Mouse (Mus musculus): ENCODE measurements around the gene Apaf1.

Gene Apaf1

DNA sequence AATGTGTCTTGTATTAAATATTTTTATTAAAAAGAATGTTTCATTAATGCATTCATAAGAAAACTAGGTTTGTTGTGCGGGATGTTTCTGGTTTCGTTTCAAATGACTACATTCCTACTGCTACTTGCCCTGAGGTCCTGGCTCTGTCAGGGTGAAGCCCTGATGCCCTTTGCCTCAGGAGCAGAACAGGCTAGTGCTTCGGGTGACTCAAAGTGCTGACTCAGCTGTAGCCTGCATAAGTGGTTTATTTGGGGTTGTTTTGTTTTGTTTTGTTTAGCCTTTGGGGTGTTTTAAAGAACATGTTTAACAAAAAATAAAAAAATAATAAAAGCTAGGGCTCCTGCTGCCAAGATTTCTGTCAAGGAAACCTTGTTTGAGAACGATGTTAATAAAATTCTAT, 112.0 kb downstream of the Apaf1 start:
- DNase-seq: no peak

DNA sequence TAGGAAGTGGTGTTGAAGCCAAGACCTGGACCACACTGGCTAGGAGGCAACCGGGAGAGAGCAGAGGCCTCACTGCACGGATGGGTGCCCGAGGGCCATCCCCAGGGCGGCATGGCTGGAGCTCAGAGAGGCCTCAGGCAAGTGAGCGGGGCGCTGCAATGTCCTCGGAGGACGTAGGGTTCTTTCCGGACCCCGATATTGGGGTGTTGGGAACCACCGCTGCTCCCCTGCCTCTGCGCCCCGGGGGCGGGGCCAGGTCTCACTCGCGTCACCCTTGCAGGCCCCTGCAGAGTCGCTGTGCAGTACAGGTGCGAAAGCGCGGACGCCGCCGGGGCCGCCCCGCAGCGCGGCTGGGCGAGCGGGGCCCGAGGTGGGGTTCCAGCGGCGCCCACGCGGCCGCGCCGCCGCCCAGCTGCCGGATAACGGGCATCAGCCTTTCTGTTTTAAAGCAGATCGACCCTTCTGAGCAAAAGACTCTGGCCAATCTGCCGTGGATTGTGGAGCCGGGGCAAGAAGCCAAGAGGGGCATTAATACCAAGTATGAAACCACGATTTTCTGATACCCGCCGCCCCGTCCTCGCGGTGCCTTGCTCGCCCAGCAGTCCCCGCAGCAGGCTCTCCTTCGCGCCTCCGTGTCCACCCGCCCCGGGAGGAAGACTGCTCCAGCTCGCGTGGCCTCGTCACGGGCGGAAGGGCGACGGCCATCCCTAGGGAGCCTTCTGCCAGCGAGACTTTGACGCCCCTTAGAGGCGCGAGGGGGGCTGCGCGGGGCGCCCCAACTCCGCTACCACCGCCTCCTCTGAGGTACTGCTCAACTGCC, 113.0 kb downstream of the Apaf1 start:
- no peak for DNase-seq

DNA sequence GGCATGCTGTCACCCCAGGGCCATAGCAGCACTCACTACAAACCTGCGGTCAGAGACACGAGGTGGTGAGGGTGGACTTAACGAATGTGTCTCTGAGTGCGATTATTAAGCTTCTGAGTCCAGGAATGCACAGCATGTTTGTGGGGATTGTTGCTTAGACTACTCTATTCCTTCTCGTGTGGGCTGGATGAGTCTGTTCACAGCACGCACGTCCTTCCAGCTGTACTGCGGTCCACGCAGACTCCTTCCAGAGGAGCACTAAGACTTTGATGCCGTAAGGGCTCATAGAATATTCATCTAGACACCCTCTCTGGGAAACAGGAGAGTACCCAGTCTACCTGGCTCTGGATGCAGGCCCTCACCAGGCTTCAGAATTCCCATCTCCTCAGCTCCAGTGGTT, 114.3 kb downstream of the Apaf1 start:
- no peak for DNase-seq

DNA sequence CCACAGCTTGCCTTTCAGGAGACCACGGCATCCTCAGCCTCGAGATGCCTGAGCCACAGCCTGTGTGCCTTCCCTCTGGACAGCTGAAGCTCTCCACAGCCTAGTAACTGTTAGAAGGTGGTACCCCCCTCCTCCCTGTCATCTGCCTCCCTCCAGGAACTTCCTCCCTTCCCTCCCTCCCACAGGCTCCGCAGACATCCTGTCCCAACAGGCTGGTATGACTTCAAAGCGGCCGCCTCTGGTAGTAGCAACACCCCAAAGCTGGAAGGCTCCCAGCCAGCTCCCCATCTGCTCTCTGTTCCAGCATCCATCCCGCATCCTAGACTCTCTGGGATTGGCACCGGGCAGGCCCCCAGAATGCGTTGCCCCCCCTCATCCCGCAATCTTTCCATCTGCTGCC, 115.7 kb downstream of the Apaf1 start:
- DNase-seq: peak; percentile 81

DNA sequence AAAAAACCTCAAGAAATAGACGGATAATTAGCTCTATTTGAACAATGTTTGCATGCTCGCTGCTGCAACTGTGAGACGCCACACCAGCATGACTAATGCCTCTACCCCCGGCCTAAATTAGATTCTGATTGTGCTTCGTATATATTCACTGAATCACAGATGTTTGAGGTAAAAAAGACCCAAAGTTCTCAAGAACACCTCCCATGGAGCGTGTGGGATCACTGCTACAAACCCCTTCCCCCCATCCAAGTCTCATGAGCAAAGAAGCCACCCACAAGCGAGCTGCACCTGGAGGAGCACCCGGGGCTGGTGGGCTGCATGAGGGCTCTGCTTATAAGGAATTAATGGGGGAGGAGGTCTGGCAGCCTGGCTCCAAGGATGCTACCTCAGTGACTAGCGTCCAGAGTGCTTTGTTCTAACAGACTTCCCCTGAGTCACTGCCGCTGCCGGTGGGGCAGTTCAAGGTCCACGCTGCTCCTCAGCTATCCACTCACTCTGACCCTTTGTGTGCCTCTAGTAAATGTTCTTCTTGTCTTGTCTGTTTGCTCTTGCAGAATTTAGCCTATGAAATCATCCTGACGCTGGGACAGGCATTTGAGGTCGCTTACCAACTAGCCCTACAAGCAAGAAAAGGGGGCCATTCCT, 116.8 kb downstream of the Apaf1 start:
- DNase-seq: no peak

DNA sequence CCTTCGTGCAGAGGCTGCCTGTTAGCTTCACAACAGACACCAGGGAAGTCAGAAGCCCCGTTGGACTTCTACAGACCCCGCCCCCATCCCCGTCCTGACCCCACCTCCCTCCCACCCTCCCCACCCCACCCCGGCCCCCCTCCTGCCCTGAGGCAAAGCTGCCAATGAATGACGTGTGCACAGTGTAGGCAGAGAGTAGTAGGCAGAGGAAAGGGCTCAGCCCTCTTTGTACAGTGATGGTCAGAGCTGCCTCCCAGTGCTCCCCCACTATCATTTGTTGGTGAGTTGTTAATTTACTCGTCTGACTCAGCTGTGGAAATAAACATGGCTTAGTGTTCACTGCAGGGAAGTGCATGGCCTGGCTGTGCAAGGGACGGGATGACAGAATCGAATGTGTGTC, 118.1 kb downstream of the Apaf1 start:
- no peak for DNase-seq

DNA sequence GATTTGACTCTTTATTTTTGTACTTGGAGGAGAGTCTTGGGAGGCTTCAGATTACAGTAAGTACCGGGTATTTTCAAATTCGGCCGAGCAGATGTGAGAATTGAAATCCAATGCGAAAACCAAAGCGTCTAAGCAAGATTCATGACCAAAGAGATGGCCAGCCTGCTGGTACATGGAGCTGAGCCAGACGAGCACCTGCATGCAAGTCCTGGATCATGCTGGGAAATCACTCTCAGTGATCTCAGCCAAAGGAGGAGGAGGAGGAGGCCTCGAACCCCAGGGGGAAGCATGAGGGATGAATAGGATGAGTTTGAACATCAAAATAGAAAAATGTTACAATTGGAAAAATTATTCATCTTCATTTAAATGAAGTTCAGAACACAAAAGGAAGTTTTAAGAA, 122.2 kb downstream of the Apaf1 start:
- DNase-seq: no peak

DNA sequence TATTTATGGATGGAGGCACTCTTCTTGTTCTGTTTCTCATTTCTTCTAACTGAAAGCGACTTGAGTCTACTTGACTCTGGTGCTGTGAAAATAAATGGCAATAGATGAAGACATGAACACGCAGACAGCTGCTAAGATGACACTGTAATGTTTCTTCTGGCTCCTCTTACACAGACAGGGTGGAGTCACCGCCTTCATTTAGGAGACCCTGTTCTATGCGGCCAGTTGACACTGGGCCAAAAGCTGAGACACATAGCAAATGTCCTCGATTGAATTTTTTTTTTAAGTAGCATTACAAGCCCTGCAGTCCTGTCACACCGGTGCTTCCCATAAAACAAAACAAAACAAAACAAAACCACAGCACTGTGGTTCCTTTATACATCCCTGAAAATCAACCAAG, 128.7 kb downstream of the Apaf1 start:
- no peak for DNase-seq

DNA sequence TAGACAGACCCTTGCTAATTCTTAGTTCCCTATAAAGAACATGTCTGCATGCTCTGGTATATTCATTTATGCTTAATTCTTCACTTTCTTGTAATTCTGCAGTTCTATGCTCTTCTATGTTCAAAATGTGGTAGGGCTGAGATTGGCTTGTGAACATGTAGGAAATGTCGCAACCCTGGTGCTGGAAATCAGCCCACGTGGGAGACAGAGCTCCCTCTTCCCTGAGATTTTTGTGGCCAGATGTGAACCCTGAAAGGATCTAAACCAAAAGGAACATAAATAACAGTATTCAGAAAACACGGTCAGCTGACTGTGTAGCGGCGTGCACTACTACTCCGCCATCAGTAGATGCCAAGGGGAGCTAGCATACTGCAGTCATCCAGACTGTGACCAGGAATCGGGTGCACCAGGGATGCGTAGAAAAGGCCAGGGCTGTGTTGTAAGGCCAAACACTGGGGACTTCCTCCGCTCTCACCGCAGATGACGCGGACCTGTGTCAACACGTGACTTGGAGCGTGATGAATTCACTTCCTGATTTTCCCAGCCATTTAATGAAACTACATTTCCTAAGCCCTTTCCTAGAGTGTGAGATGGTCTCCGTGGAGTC, 129.4 kb downstream of the Apaf1 start:
- no peak for DNase-seq

DNA sequence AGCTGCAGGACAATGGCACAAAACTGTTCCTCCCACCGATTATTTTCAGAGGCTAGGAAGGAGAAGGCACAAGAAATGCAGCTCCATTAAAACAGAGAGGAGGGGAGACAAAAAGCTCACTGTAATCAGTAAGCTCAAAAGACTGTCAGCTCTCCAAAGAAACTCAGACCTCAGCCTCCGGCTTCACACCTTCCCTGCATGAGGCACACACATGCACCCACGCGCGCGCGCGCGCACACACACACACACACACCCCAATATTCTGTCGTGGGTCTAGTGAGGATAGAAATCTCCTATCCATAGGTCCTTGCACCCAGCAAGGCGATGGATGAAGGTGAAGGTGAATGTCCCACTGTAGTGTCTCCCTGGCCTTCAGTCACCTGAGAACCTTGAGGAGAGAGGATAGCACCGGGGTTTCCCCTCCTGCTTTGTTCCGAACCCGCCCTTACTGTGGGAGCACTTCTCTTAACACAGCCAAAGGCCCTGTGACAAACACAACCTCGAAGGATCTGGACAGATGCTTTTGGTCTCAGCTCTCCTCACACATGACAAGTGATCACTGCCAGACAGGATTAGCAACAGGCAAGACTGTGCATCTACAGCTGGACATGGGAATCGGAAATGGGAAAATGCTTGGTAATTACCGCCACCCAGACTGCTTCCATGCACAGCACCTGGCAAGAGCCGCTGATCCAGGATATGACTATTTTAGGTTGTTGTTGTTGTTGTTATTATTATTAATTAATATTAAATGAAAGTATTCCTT, 134.8 kb downstream of the Apaf1 start:
- no peak for DNase-seq

DNA sequence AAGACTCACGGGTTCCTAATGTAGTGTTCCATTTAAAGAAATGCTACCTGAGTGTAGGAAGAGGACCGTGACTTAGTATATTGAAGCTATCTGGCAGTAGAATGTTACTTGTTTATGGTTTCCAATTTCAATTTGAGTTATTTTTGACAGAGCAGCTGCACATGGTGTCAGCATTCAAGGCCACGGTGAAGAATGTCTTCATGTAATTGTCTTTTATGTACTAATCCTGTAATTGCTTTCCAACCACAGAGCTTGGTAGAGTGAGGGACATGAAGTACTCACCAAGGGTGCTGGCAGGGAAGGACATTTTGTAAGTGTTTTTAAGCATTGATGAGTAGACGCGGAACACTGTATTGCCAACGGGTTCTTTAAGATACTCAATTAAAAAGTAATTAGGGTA, 135.5 kb downstream of the Apaf1 start:
- no peak for DNase-seq

DNA sequence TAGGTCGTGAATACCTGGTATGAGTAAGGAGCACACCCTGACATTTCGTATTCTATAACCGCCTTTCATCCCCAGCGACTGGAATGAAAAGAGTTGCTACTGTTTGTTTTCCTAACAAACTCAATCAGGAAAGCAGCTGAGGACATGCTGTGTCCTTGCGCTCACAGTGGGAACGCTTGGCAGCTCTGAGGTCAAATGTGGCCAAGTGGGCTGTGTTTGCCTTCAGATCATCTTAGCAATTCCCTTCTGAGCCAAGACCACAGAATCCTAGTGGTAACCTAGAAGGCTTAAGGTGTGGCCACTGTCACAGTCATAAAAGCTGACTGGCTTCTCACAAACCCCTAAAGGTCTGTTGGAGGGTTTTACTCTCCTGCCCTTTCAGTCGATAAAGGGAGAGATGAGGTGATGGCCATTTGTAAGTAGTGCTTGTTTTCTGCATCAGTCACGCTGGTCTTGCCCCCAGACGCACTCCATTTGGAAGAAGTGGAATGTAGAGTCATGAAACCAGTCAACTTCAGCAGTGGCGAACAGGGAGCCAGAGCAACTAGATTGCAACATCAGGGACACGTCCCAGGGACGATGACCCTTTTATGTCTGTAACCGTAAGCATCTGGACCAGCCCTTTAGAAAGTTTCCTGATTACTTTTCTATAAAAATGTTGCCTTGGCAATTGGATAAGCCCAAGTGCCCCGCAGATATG, 140.4 kb downstream of the Apaf1 start:
- no peak for DNase-seq

DNA sequence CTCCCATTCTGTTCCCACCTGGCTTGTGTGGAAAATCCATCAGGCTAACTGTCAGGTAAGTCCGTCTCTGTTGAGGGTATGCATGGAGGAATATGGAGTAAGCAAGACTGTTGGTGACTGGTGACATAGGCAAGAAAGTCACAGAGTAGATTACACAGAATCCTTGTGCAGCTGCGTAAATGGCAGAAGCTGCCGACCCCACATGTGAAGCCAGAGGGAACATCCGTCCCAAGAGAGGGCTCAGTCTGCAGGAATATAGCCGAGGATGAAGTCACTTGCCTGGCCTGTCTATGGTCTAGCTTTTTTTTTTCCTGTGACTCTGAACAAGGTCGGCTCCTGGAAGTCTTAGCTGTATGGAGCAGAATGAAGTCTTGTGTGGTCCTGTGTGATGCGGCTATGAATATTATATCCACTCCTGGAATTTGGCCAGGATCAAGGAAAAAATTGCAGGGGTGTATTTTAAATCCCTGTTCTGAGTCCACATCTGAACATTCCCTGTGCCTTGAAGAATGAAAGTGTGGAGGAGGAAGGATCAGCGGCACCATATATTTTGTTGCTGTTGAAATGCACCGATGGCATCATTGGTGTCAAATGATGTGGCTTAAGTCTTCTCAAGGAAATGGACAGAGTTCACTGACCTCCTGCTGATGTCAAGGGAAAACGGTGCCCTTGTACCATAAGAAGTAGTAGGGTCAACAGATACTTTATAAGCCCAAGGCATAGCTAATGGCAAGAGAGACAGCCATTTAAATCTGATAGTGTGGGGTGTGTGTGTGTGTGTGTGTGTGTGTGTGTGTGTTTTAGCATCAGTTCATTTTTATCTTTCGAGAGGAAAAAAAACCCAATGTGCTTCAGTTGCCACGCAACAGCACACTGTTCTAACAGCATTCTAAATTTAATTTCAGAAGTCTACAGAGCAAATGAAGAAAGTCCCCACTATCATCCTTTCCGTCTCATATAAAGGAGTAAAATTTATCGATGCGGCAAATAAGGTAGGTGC, 141.7 kb downstream of the Apaf1 start:
- DNase-seq: no peak

Measured in right cerebral cortex, postnatal 25 days (tissue).